Mouse (Mus musculus) G1E (cell line): ENCODE data around the gene Tns2. TPM values are rescaled to one million over a fixed set of nuclear protein-coding genes. Genes with fewer than 3 reads are reported as not detected.
A peak's percentile ranks its signal among the peaks of the same experiment; 100 is the strongest.

ENCODE experiments used
- ATAC-seq: 2 replicates; pipeline ENCODE4 v1.8.0; 2016; ENCODE audit warnings: mild to moderate bottlenecking; ENCODE audit not compliant: insufficient number of reproducible peaks, poor library complexity, low FRiP score, severe bottlenecking; ENCODE audit errors: extremely low read depth
- DNase-seq: peaks from one replicate; pipeline ENCODE4 v3.0.0; 2012; ENCODE audit warnings: low spot score
- H3K27me3 ChIP-seq: 2 replicates; pipeline ENCODE4 v1.6.1; 2012; ENCODE audit warnings: mild to moderate bottlenecking, low read length, inconsistent platforms; ENCODE audit not compliant: insufficient read depth
- H3K36me3 ChIP-seq: replicated peaks from 2 replicates; pipeline ENCODE3; 2012; ENCODE audit warnings: mild to moderate bottlenecking, inconsistent platforms
- H3K4me1 ChIP-seq: 2 replicates; pipeline ENCODE4 v1.6.1; 2012; ENCODE audit warnings: low read depth, low read length, inconsistent platforms, mixed read lengths; ENCODE audit not compliant: insufficient read depth
- H3K4me3 ChIP-seq: 2 replicates; pipeline ENCODE4 v1.5.1; 2012; ENCODE audit warnings: low read depth, mild to moderate bottlenecking, inconsistent platforms, low read length, moderate library complexity, mixed read lengths
- H3K9me3 ChIP-seq: replicated peaks from 2 replicates; pipeline ENCODE4 v1.6.1; 2012; ENCODE audit warnings: inconsistent platforms
- CTCF ChIP-seq: IDR thresholded peaks from 2 replicates; pipeline ENCODE4 v1.5.1; 2012; ENCODE audit warnings: low read depth, low read length, inconsistent platforms, mixed read lengths
- GATA1 ChIP-seq: IDR thresholded peaks from 2 replicates; pipeline ENCODE4 v1.6.1; 2012; ENCODE audit warnings: borderline replicate concordance, low read length, inconsistent platforms, mixed read lengths
- GATA2 ChIP-seq: IDR thresholded peaks from 2 replicates; pipeline ENCODE4 v1.6.1; 2012; ENCODE audit warnings: low read depth, low read length, inconsistent platforms, borderline replicate concordance
- POLR2AphosphoS5 ChIP-seq: IDR thresholded peaks from 2 replicates; pipeline ENCODE4 v1.6.1; 2012; ENCODE audit warnings: low read depth, low read length, inconsistent platforms; ENCODE audit not compliant: insufficient replicate concordance
- TAL1 ChIP-seq: conservative IDR thresholded peaks from 2 replicates; pipeline ENCODE4 v1.6.1; 2012; ENCODE audit warnings: low read depth, low read length, inconsistent platforms, mixed read lengths
- polyA plus RNA-seq: library from polyadenylated mRNA; stranded (reverse); fragments of >175 nt; gene quantifications from 2 replicates; pipeline ENCODE4 v1.2.3, GENCODE M21; 2012
- total RNA-seq, 2 experiments: library from RNA; stranded (forward) in 1 of 2; stranded (reverse) in 1 of 2; fragments of 200-1000 nt in 1 of 2; fragments of >200 nt in 1 of 2; fragmentation: Nextera tagmentation in 1 of 2; gene quantifications; 2 replicates each; pipeline ENCODE4 v1.2.3; 2014 to 2017

Gene Tns2
- total RNA-seq (2014; fragmentation: Nextera tagmentation) (3.8 TPM in 1 of 2 replicates, not detected in the other), total RNA-seq (2017) (0.41 and 2.3 TPM in 2 replicates), polyA plus RNA-seq (0.55 and 0.63 TPM in 2 replicates)

DNA sequence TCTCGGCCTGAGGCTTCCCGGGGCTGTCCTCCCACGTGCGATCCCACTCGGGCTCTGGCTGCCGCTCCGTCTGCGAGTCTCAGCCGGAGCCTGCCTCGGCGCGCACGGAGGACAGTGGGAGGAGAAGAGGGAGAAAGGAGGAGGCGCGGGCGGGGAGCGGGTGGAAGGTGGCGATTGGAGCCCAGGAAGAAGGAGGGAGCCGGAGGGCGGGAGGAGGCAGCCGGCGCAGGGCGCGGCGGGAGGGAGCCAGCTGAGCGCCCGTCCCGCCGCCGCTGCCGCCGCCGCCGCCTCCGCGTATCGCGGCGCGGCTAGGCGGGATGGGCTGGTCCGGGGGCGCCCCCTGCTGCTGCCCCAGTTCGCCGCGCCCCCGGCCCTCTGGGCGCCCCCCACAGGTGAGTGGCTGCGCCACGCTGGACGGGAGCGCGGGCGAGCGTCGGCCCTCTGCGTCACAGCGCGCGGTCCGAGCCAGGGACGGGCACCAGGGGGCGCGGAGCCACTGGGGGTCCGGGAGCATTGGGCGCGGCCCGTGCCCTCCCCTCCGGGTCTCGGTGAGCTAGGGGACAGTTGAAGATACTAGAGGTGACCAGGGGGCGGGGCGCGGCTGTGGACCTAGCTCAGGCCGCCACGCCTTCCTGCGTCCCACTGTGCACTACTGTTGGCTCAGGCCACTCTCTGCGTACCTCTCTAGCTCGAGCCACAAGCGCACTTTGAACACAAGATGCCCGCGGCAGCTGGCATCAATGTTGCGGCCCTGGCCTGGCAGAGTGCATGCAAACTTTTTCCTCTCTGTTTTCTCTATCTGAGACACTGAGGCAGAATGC is at the start of gene Tns2:
TSS of gene Tns2 (plus strand) at position 253 of the 821 bp plus-strand sequence.
- Histone ChIP-seq H3K4me1 (peaks cover 70% of the 10 kb centered on the region), H3K36me3 (peaks cover 38% of the 10 kb centered on the region), H3K4me3 (peak within 1 kb of the TSS; percentile 72), H3K9me3 (no peaks in the 10 kb centered on the region), H3K27me3 (peaks cover 40% of the 10 kb centered on the region)
- peak; percentile 83 for DNase-seq
- ATAC-seq, result peak; percentile 25; the same call in 1 of the 2 replicates
- TF ChIP-seq GATA2, result no peak
- no peak for TF ChIP-seq GATA1
- TF ChIP-seq TAL1, result no peak
- no peak for TF ChIP-seq CTCF

DNA sequence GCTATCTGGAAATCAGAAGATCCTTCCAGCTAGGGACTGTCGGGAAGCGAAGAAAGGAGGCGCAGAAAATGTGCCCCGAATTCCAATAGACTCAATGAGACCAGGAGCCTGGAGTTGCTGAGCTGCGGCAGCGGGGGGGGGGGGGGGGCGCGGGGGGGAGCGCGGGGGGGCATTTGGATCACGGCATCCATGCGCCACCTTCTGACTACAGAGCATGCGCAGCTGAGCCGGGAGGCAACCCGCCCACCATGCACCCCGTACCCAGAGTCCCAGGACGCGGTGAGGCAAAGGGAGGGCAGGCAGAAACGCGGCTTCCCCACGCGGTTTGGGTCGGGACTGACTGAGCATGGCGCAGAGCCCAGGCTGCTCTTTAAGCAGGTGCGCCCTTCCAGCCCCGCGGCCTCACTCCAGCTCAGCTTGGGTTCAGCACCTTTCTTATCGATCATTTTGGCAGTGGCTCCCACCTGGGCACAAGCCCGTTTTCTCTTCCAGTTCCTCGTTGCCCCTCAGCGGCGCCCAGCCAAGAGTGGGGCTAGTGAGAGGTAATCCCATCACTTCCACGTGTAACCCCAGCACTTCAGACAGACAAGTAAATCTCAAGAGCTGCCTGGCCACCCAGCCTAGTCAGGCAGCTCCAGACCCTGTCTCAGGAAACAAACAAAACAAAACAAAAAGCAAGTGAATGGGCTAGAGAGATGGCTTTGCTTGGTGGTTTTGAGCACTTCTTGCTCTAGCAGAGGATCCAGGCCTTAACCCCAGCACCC is 48.1 kb upstream of the Tns2 start:
- H3K4me1 ChIP-seq, result peaks cover 3% of the 10 kb centered on the region
- peak overlapping the region; percentile 38 for H3K4me3 ChIP-seq
- no peak for ATAC-seq
- no peak for DNase-seq
- peaks cover 24% of the 10 kb centered on the region for H3K27me3 ChIP-seq
- TF ChIP-seq GATA2, result no peak
- no peak for TF ChIP-seq TAL1
- no peak for TF ChIP-seq CTCF
- no peak for TF ChIP-seq POLR2AphosphoS5
- no peak for TF ChIP-seq GATA1
- H3K9me3 ChIP-seq, result no peaks in the 10 kb centered on the region
- H3K36me3 ChIP-seq, result no peaks in the 10 kb centered on the region

DNA sequence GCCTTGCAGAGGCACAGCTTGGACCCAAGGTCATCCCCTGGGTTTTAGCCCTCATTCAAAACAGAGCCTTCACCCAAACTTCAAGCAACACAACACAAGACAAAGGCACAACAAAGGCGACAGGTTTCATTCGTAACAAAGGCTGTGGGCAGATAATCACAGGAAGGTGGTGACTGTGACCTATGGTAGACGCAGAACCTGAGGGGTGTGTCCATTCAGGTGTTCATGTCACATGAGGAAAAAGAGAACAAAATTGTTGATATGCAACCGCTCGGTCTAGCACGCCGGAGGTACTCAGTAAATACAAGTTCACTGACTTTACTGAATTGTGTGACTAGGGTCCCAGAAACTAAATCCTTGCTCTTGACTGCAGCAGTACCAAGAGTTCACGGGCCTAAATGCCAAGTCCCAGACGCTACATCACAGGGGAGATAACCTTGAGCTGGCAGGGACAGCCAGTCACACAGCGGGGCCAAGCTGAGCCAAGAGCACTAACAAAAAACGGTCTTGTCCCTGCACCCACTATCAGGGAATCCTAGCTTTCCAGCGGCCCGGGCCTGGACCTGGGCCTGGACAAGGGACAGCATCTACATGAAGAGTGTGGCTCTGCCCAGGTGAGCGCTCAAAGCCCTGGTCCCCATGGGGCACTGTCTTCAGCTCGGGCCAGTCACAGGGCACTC is 43.6 kb upstream of the Tns2 start:
- Histone ChIP-seq H3K36me3 (no peaks in the 10 kb centered on the region), H3K4me1 (peaks cover 3% of the 10 kb centered on the region), H3K4me3 (no peak overlapping the region), H3K9me3 (no peaks in the 10 kb centered on the region), H3K27me3 (peaks cover 27% of the 10 kb centered on the region)
- DNase-seq (no peak), ATAC-seq (no peak)
- no peak for TF ChIP-seq CTCF
- no peak for TF ChIP-seq GATA2
- no peak for TF ChIP-seq TAL1
- TF ChIP-seq POLR2AphosphoS5, result no peak
- TF ChIP-seq GATA1, result no peak

DNA sequence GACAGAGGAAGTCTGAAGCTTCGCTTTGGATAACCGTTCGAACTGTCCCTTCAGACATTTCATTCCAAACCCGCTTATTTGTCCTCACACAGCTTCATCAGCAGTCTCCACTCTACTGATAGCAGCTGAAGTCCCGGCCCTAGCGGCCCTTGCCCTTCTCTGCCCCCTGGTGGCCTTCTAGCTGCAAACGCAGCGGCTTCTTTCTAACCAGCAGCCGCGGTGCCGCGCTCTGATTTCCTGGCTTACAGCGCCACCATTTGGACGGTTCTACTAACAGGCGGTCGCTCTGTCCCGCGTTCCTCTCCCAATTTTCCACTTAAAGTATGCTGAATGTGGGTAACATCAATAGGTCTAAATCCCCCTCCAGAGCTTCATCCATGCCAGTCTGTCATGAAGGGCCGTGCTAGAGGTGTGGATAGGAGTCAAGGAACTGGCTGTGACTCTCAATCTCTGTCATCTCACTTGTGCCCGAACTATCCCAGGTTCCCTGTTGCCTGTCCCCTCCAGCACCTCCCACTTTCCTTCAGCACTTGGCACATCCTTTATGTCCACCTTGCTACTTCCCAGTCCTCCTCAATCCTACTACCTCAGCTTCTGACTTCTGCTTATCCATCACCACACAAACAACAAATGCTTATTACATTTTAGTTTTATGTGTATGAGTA is 34.4 kb upstream of the Tns2 start:
- no peaks in the 10 kb centered on the region for H3K36me3 ChIP-seq
- peaks cover 19% of the 10 kb centered on the region for H3K4me1 ChIP-seq
- no peaks in the 10 kb centered on the region for H3K9me3 ChIP-seq
- no peak for TF ChIP-seq GATA2
- TF ChIP-seq GATA1, result no peak
- peak; percentile 67 for TF ChIP-seq CTCF
- no peak for TF ChIP-seq POLR2AphosphoS5
- H3K4me3 ChIP-seq, result no peak overlapping the region
- DNase-seq (peak; percentile 78), ATAC-seq (peak; percentile 75)
- H3K27me3 ChIP-seq, result peaks cover 49% of the 10 kb centered on the region

GRCm38 (mm10) chr15:102070476-102071467 is 29.4 kb upstream of the Tns2 start:
- TF ChIP-seq GATA1 (no peak), CTCF (no peak), TAL1 (no peak), GATA2 (no peak)
- Histone ChIP-seq H3K9me3 (no peaks in the 10 kb centered on the region), H3K36me3 (peaks cover 12% of the 10 kb centered on the region), H3K4me1 (peaks cover 28% of the 10 kb centered on the region), H3K27me3 (peaks cover 36% of the 10 kb centered on the region), H3K4me3 (no peak overlapping the region)
- no peak for DNase-seq
- ATAC-seq, result no peak
